Mouse (Mus musculus): ENCODE data around the gene Smurf2.
"Not testable (repeated sequence)": the region's sequence is repeated elsewhere in the genome, so short reads cannot be mapped to it uniquely, and the experiment has no call there.

The Smurf2 gene

GRCm38 (mm10) chr11:106814601-106815320 is 105.8 kb downstream of the Smurf2 start:
- no peak for DNase-seq (ENCODE audit: low spot score in 2 of 2)

GRCm38 (mm10) chr11:106812410-106813136 is 107.9 kb downstream of the Smurf2 start:
- DNase-seq (ENCODE audit: low spot score in 2 of 2): no peak

DNA sequence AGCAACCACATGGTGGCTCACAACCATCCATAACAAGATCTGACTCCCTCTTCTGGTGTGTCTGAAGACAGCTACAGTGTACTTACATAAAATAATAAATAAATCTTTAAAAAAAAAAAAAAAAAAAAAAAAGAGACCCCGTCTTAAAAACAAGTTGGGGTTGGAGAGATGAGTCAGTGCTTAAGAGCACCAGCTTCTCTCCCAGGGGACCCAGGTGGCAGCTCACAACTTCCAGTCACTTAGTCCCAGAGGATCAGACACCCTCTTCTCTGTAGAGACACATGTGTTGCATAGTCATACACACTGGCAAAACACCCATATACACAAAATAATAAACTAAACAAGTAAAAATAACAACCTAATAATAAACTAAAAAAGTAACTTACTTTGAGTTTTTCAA is 113.1 kb downstream of the Smurf2 start:
- DNase-seq (ENCODE audit: low spot score in 2 of 2): not testable (repeated sequence)

DNA sequence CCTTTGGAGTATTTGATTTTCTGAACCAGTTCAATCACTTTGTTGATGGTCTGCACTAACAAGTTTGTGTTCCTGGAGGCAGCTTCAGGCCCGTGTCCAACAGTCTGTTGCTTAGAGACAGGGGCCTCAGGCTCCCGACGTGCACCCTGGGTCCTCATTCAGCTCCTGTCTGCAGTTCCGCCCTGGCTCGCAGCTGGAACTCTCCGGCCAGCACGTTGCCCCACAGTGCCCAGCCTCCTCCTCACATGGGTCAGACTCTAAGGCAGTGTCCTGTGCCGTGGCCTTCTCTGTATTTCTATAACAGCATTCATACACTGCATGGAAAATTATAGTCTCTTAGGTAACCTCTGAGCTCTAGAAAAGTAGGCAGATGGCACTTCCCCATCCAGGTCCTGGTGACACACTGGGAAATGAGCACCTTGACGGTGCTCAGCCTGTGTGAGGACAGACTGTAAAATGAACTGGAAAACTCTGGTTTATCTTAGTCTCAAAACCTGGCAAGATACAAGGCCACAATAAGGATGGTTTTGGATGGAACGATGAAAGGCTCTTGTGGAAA is 118.4 kb downstream of the Smurf2 start:
- DNase-seq (ENCODE audit: low spot score in 2 of 2): no peak

- no peak for DNase-seq (ENCODE audit: low spot score in 2 of 2)
Observed at GRCm38 (mm10) chr11:106795679-106796078, 124.8 kb downstream of the Smurf2 start.

- DNase-seq (ENCODE audit: low spot score in 2 of 2): no peak
Observed at GRCm38 (mm10) chr11:106793846-106794245, 126.7 kb downstream of the Smurf2 start.

GRCm38 (mm10) chr11:106789649-106790048 is 130.9 kb downstream of the Smurf2 start:
- no peak for DNase-seq (ENCODE audit: low spot score in 2 of 2)

DNA sequence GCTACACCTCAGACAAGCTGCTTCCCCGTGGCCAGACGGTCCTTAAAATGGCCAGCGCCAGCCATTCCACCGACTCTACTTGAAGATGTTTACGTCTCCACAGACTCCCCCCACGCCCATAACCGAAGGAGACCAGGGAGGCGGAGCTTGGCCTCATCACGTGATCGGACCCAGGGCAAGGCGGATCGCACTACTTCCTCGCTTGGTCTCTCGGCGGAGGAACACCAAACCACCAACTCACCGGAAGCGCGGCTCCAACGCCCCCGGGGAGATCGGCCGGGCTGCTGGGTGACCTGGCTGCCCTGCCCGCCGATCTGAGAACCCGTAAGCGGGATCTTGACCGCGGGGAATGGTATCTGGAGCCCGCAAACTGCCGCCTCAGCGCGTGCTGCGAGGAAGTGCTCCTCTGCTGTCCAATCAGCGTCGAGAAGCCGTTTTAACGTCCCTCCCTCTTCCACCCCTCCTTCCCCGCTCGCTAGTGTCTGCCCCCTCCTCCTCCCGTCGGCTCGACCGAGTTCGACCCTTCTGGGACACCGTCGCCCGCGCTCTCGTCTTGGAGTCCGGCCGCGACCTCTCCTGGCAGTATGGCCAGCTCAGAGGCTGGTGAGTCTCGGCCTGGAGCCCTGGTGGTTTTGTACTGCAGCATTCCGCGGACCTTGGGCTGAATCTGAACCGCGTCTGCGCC is 131.6 kb downstream of the Smurf2 start, which contains the start of the genes Ddx5 and Cep95:
Gene Ddx5, minus strand, starts transcription at position 411 of the 685 bp plus-strand sequence.
Gene Cep95, plus strand, starts transcription at position 478 of the 685 bp plus-strand sequence.
- peak; percentile 97 to 98 for DNase-seq (ENCODE audit: low spot score in 2 of 2)

GRCm38 (mm10) chr11:106788026-106788774 is 132.3 kb downstream of the Smurf2 start:
- peak; percentile 97 to 98 for DNase-seq (ENCODE audit: low spot score in 2 of 2)

DNA sequence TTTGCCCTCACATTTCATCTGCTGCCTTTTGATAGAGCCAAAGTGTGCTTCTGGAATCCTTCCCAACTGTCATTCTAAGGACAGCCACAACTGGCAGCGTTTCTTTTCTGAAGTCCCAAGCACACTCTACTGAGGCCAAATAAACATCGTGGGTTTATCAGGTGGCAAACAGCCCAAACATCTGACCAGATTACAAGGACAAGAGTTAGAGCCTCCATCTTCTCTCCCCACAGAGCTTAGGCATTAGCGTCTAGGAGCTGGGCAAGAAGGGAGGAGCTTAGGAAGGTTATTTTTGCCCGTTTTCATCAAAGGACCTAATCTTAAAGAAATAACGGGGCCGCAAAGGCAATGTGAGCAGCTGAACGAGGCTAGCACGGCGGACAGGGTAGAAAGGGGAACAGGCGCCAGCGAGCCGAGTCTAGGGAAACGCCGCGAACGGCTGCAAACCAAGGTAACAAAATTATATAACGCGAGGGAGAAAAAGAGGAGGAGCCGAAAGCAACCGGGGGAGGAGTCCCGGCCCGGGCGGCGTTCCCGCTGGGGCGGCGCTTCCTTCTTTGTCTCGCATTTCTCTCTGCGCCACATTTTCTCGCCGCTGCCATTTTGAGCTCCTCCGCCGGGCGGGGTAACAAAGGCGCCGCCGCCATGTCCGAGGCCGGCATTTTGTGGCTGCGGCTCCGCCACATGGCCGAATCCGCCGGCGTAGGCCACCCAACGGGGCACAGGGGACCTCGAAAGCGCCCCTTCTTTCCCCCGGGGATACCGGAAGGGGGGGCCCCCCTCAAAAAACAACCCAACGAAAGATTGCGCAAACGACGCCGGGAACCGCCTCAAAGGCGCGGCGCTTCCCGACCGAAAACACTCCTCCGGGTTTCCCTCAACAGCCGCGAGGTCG is 133.1 kb downstream of the Smurf2 start:
- peak; percentile 90 to 92 for DNase-seq (ENCODE audit: low spot score in 2 of 2)

GRCm38 (mm10) chr11:106785043-106785442 is 135.5 kb downstream of the Smurf2 start:
- no peak for DNase-seq (ENCODE audit: low spot score in 2 of 2)

- DNase-seq (ENCODE audit: low spot score in 2 of 2): no peak
Observed at GRCm38 (mm10) chr11:106784476-106784875, 136.0 kb downstream of the Smurf2 start.

DNA sequence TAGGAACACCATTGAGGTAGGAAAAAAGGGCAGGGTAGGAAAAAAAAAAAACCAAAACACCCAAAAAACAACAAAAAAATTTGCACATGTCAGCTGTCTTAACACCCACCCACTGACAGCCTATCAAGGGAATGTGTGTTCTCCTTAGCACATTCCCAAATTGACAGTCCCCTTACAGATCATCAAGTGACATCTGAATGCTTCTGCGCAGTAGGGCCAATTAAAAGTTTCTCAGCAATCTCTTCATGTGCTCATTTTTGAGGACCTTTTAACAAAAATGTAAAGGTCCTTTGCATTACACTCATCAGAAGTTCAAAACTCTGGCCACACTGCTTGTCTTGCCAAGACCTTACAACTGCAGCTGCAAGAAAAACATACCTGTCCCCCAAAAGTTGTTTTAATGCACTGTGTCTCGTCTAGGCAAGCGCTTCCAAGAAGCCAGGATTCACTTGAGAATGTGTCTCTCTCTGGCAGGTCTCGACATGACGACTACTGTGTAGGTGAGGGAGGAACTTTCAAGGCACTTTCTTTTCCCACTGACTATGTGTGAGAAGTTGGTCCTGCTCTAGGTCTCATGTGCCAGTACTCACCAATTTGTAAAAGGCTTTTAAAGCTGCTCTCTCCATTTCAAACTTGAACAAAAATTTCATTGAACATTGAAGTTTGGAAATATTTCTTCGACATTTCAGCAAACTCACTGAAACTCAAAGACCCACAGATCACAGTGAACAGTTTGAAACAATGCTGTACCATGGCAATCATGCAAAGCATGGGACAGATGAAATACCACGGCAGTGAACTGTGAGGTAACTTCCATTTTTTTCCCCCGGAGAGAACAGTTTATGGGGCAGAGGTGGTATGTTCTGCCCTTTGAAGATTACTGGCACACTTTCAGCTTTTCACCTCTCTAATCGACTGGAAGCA is 137.4 kb downstream of the Smurf2 start:
- no peak for DNase-seq (ENCODE audit: low spot score in 2 of 2)

GRCm38 (mm10) chr11:106782271-106782670 is 138.2 kb downstream of the Smurf2 start:
- DNase-seq (ENCODE audit: low spot score in 2 of 2): not testable (repeated sequence)

GRCm38 (mm10) chr11:106780590-106781220 is 139.8 kb downstream of the Smurf2 start:
- DNase-seq (ENCODE audit: low spot score in 2 of 2): no peak

- no peak for DNase-seq (ENCODE audit: low spot score in 2 of 2)
Observed at GRCm38 (mm10) chr11:106780089-106780425, 140.5 kb downstream of the Smurf2 start.

DNA sequence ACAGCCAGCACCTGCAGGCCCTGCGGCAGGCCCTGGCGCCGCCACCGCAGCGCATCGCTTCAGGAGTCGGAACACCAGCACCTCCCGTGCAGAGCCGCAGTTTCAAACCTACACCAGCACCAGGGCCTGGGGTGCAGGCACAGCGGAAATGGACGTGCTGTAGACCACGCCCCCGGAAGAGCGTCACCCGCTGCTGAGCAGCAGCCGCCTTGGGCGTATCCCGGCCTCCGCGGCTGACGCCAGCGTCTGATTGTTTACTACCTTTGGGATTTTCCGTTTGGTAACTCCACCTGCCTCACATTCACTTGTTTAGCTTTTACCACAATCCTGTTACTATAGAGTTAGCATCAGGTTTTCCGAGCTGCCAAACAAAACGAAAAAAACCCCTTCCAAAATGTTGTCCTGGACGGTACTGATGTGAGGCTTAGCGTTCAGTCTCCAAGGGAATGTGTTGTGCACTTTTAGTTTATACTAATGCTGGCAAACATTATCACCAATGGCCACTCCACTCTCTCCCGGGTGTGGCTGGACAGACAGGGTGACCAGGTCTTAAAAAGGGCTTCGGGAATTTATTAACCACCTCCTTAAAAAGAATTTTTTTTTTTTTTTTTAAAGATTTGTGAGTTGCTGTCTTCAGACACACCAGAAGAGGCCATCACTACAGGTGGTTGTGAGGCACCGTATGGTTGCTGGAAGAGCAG is 141.0 kb downstream of the Smurf2 start, which contains the start of gene Polg2:
Gene Polg2, minus strand, starts transcription at position 150 of the 701 bp plus-strand sequence.
- peak; percentile 93 to 94 for DNase-seq (ENCODE audit: low spot score in 2 of 2)

Data from spleen, postnatal 36 days (tissue).